Mouse (Mus musculus) spleen, adult 2 months (tissue): ENCODE measurements around the gene Gpc6. TPM values are rescaled to one million over a fixed set of nuclear protein-coding genes. Genes with fewer than 3 reads are reported as not detected.

Experiments
- DNase-seq, 2 experiments: peaks; one replicate each; pipeline versions ENCODE4 v3.0.0 to v3.0.0-alpha.2; 2012 to 2021; ENCODE audit warnings: low spot score in 2 of 2, low read depth in 1 of 2
- H3K27ac ChIP-seq: fragments of 200-500 bp; 2 replicates; pipeline ENCODE4 v1.5.1; 2012; ENCODE audit warnings: low read length, inconsistent platforms; ENCODE audit not compliant: insufficient read depth
- H3K27me3 ChIP-seq: fragments of 200-500 bp; 2 replicates; pipeline ENCODE4 v1.6.1; 2012; ENCODE audit warnings: mild to moderate bottlenecking, moderate library complexity, low read length, inconsistent platforms; ENCODE audit not compliant: control insufficient read depth, insufficient read depth
- H3K36me3 ChIP-seq: fragments of 200-500 bp; 2 replicates; pipeline ENCODE4 v1.6.1; 2012; ENCODE audit warnings: mild to moderate bottlenecking, low read length, inconsistent platforms; ENCODE audit not compliant: control insufficient read depth, insufficient read depth
- H3K4me1 ChIP-seq: fragments of 200-500 bp; 2 replicates; pipeline ENCODE4 v1.6.1; 2011; ENCODE audit warnings: inconsistent platforms; ENCODE audit not compliant: control insufficient read depth, insufficient read depth, insufficient read length
- H3K4me3 ChIP-seq: fragments of 200-500 bp; 2 replicates; pipeline ENCODE4 v1.5.1; 2011; ENCODE audit warnings: mild to moderate bottlenecking, inconsistent platforms; ENCODE audit not compliant: insufficient read depth, insufficient read length; ENCODE audit errors: extremely low read depth
- CTCF ChIP-seq: fragments of 200-500 bp; IDR thresholded peaks from 2 replicates; pipeline ENCODE4 v1.5.1; 2011; ENCODE audit warnings: mild to moderate bottlenecking, inconsistent platforms; ENCODE audit not compliant: insufficient read depth, insufficient read length, insufficient replicate concordance; ENCODE audit errors: extremely low read depth
- POLR2A ChIP-seq: fragments of 200-500 bp; IDR thresholded peaks from 2 replicates; pipeline ENCODE4 v1.6.1; 2011; ENCODE audit warnings: low read depth, low read length, inconsistent platforms
- WGBS: fragments of 180-500 bp; shearing (Covaris S2); methylation state at CpG from one replicate; pipeline ENCODE4 v1.1.7; 2018; 5-methylcytosine and 5-hydroxymethylcytosine counted together
- polyA plus RNA-seq: library from polyadenylated mRNA; depleted of rRNA; stranded (reverse); fragments of >200 nt; gene quantifications from 2 replicates; pipeline ENCODE4 v1.2.3, GENCODE M21; 2012

Gene Gpc6
- polyA plus RNA-seq, 1 experiment: 0.67 TPM

DNA sequence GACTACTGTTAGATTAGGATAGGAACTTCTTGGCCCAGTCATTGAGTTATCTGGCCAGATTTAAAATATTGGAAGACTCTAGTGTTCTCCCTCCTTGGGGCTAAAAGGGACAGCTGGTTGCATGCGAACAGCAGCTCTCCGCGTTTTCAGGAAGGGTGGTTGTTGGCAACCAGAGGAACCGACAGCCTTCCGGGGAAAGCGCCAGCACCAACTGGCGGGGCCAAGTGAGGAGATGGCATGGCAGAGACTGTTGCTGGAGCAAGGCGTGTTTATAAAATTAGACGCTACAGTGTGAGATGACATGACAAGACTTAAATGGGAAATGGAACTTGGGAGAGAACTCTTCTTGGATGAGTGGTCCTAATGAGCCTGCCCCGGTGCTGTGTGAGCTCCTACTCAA, 1056.4 kb downstream of the Gpc6 start:
- Histone ChIP-seq H3K4me3 (no peak overlapping the region), H3K27me3 (no peaks in the 10 kb centered on the region), H3K4me1 (no peaks in the 10 kb centered on the region), H3K27ac (no peak overlapping the region), H3K36me3 (no peaks in the 10 kb centered on the region)
- WGBS: 95% methylated on average over 10 of the region's 10 CpGs
- DNase-seq: no peak
- TF ChIP-seq CTCF (no peak), POLR2A (no peak)

DNA sequence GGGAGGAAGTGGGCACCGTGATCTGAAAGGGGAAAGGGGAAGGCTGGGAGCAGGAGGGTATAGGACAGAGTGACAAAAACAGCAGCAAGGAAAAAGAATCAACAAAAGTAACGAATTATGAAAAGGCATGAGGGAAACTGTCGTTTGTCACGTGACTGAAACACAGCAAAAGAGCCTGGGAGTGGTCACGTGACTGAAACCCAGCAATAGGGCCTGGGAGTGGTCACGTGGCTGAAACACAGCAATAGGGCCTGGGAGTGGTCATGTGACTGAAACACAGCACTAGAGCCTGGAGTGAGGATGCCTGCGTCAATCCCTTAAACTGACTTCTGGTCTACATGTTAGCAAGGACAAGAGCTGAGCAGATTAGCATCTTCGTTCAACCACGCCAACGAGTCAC, 1063.3 kb downstream of the Gpc6 start:
- DNase-seq: no peak
- no peaks in the 10 kb centered on the region for H3K4me1 ChIP-seq
- no peaks in the 10 kb centered on the region for H3K27me3 ChIP-seq
- H3K36me3 ChIP-seq: no peaks in the 10 kb centered on the region
- no peak overlapping the region for H3K4me3 ChIP-seq
- WGBS: 79% methylated on average over 10 of the region's 10 CpGs
- H3K27ac ChIP-seq: no peak overlapping the region
- no peak for TF ChIP-seq POLR2A
- no peak for TF ChIP-seq CTCF

DNA sequence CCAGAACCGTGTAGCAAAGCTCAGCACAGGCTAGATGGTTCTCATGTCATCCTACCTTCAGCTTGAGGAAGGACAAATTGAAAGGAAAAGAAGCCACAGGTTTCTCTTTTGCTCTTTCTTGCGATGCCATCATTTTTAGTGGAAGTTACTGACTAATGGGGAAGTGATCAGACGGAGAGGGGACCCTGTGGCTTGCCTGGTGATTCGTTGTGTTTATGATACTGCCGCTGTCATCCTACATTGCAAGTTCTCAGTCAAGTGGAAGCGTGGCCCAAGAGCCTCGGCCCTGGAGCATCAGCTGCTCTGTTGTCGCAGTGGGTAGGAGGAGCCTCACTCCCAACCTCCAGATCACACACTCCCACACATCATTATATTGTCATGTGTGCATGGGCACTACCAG, 1065.1 kb downstream of the Gpc6 start:
- no peak for DNase-seq
- no peak overlapping the region for H3K4me3 ChIP-seq
- 41% methylated on average over 8 of the region's 8 CpGs for WGBS
- no peak overlapping the region for H3K27ac ChIP-seq
- H3K36me3 ChIP-seq: no peaks in the 10 kb centered on the region
- no peaks in the 10 kb centered on the region for H3K4me1 ChIP-seq
- TF ChIP-seq CTCF (no peak), POLR2A (no peak)
- no peaks in the 10 kb centered on the region for H3K27me3 ChIP-seq

DNA sequence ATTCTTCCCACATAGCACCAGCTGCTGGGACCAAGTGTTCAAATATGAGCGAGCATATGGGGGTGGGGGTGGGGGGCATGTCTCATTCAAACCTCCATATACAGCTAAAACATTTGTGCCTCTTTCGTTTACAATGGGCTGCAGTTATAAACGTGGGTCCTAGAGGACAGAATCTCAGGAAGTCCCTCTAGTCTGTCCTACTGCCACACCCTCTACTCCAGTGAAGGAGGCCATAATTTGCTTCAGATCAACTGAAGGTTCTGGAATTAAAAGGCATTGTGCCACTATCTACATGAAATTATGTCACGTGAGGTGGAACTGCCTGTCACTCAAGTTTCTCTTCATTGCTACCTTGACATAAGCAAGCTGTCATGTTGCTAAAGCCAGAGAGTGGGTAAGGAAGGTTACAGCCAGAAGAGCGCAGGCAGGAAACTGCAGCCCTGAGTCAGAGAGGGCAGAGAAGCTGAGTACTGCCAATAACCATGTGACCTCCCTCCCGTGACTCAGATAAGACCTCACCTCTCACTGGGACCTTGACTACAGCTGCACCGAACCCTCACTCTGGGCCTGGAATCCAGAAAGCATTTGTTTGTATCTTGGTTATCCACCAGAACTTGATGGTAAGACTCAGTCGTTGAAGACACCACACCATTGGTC, 1067.6 kb downstream of the Gpc6 start:
- Histone ChIP-seq H3K4me1 (no peaks in the 10 kb centered on the region), H3K36me3 (no peaks in the 10 kb centered on the region), H3K27ac (no peak overlapping the region), H3K4me3 (no peak overlapping the region), H3K27me3 (no peaks in the 10 kb centered on the region)
- no peak for DNase-seq
- TF ChIP-seq POLR2A (no peak), CTCF (no peak)
- WGBS: 68% methylated on average over 8 of the region's 8 CpGs

DNA sequence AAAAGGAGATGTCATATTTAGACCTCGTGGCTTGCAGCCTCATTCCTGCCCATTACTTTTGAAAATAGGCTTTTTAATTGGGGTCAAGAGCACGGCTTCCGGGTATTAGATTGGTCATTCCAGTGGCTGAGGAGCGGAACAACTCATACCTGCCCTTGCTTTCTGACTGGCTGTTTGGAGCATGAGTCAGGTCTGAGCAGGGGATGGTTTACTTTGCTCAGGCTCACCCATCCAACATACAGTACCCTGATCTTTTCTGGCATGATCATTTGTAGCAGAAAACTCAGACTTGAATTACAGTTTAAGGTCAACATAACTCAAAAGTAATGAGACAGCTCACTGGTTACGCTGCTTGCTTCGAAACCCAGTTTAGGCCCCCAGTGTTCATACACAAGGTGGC, 1068.7 kb downstream of the Gpc6 start:
- H3K27ac ChIP-seq: no peak overlapping the region
- DNase-seq: no peak
- H3K4me3 ChIP-seq: no peak overlapping the region
- H3K4me1 ChIP-seq: no peaks in the 10 kb centered on the region
- H3K36me3 ChIP-seq: no peaks in the 10 kb centered on the region
- WGBS: 84% methylated on average over 6 of the region's 6 CpGs
- TF ChIP-seq CTCF: no peak
- no peak for TF ChIP-seq POLR2A
- H3K27me3 ChIP-seq: no peaks in the 10 kb centered on the region

DNA sequence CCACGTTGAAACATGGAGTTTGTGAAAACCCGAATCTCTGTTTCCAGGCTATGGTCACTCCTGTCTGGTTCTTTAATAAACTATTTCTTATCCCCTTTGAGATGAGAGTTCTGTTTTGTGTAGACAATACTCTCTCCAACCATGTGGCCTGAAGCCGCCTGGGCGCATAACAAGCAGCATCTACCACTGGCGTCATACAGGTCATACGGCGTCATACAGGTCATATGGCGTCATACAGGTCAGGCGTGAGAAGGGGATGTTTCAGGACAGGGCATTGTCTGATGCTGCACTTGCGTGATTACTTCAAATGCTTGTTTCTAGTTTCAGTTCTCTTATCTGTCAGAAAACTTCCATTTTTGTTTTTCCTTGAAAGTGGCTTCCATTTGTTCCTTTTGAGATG, 1079.3 kb downstream of the Gpc6 start:
- WGBS: 83% methylated on average over 10 of the region's 10 CpGs
- DNase-seq: no peak
- no peak overlapping the region for H3K27ac ChIP-seq
- no peaks in the 10 kb centered on the region for H3K36me3 ChIP-seq
- H3K4me1 ChIP-seq: no peaks in the 10 kb centered on the region
- H3K27me3 ChIP-seq: no peaks in the 10 kb centered on the region
- no peak overlapping the region for H3K4me3 ChIP-seq
- no peak for TF ChIP-seq CTCF
- TF ChIP-seq POLR2A: no peak

DNA sequence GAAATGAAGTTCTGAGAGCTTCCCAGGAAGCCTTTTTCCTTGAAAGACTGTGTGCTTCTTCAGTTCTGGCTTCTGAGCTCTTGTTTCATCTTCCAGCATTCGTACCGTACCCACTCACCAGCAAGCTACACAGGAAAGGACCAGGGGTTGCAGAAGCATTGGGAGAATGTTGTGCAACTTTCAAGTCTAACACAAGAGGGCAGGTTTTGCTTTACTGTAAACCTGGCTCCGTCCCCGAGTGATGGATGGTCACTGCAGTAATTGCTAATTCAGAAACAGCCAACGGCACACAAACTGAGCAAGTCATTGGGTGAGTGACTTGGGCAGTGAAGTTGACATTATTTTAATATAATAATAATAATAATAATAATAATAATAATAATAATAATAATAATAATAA, 1080.6 kb downstream of the Gpc6 start:
- no peaks in the 10 kb centered on the region for H3K27me3 ChIP-seq
- H3K4me3 ChIP-seq: no peak overlapping the region
- H3K36me3 ChIP-seq: no peaks in the 10 kb centered on the region
- TF ChIP-seq CTCF (no peak), POLR2A (no peak)
- no peaks in the 10 kb centered on the region for H3K4me1 ChIP-seq
- WGBS: 10% methylated on average over 5 of the region's 5 CpGs
- no peak overlapping the region for H3K27ac ChIP-seq
- no peak for DNase-seq

DNA sequence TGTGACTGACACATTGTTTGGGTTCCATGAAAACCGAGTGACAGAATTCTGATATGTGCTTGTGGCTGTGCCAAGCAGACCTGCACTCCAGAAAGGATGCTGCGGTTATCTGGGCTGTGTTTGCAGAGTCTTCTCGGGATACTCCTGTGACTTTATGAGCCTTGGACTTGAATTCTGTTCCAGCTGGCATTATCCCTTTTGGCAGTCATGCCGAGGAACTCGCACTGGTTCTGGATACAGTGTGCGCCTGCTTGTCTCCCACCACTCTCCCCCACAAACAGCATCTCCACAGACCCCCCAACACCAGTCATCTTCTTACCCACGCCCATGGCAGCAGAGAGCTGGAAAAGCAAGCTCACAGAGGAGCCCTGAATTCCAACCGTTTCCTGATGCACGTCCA, 1084.4 kb downstream of the Gpc6 start:
- no peak for TF ChIP-seq CTCF
- no peak for TF ChIP-seq POLR2A
- Histone ChIP-seq H3K36me3 (no peaks in the 10 kb centered on the region), H3K4me1 (no peaks in the 10 kb centered on the region), H3K27me3 (no peaks in the 10 kb centered on the region), H3K4me3 (no peak overlapping the region), H3K27ac (no peak overlapping the region)
- 79% methylated on average over 9 of the region's 9 CpGs for WGBS
- DNase-seq: no peak
